ENCODE assay signal across 23 mouse cellular contexts in the genomic region with DNA sequence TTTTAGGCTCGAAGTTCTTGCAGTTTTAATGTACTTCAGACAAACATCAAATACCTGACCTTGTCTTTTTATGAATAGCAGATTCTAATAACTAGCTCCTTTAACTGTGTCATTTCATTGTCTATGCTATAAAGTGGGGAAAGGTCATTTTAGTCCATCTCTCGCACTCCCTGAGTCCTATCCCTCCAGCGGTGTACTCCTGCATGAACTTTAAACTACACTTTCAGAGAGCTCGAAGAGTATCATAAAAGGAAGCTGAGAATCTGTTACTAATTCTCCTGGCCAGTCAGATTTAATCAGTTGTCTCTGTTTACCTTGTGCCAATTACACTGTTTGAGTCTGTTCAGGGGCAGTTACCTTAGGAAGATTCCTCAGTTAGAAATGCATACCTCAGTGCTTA.
"Had no signal": no experiment of that assay in that cellular context is flagged by ENCODE, and none has a peak within 500 bp of the region (broad histone marks: within the 10 kb centered on the region; RNA-seq: fewer than 3 reads in every experiment).

No protein-coding gene starts in this region.

- DNase-seq: gastrocnemius, adult 2 months; gastrocnemius, postnatal 10 days; gastrocnemius, postnatal 25 days; heart, adult 18-20 months; heart, postnatal 10 days; heart, postnatal 4 days; kidney, adult 18-20 months; kidney, postnatal 14 days; kidney, postnatal 4 days; left cerebral cortex, postnatal 4 days had no signal

- H3K9ac ChIP-seq: heart, embryonic 12.5 days; hindbrain, embryonic 12.5 days; hindbrain, embryonic 14.5 days; limb, embryonic 13.5 days; limb, embryonic 15.5 days; liver, embryonic 12.5 days; liver, embryonic 14.5 days had no signal

- H3K4me1 ChIP-seq: heart, embryonic 10.5 days; hindbrain, embryonic 10.5 days; hindbrain, embryonic 12.5 days; limb, embryonic 15.5 days; liver, embryonic 12.5 days had no signal

- ATAC-seq: forebrain, embryonic 16.5 days; hindbrain, embryonic 16.5 days; inflammation-experienced regulatory T-cells, adult 6 months; liver, embryonic 12.5 days had no signal

- H3K36me3 ChIP-seq: heart, embryonic 10.5 days; heart, embryonic 12.5 days; hindbrain, embryonic 10.5 days; hindbrain, embryonic 12.5 days; limb, embryonic 13.5 days; limb, embryonic 15.5 days; liver, embryonic 12.5 days had no signal

- H3K4me3 ChIP-seq: gastrocnemius, adult 2 months; heart, embryonic 10.5 days; heart, embryonic 12.5 days; hindbrain, embryonic 10.5 days; hindbrain, embryonic 12.5 days; layer of hippocampus, adult 2 months; limb, embryonic 13.5 days; limb, embryonic 15.5 days; liver, embryonic 12.5 days had no signal

- H3K27ac ChIP-seq: gastrocnemius, adult 2 months; heart, embryonic 10.5 days; hindbrain, embryonic 10.5 days; hindbrain, embryonic 12.5 days; hindbrain, embryonic 14.5 days; layer of hippocampus, adult 2 months; limb, embryonic 13.5 days; limb, embryonic 15.5 days; liver, embryonic 12.5 days; liver, embryonic 14.5 days had no signal

- H3K27me3 ChIP-seq: heart, embryonic 12.5 days; hindbrain, embryonic 12.5 days; limb, embryonic 13.5 days; limb, embryonic 15.5 days; liver, embryonic 12.5 days had no signal

- H3K4me2 ChIP-seq: heart, embryonic 12.5 days; hindbrain, embryonic 12.5 days; hindbrain, embryonic 14.5 days; limb, embryonic 13.5 days; limb, embryonic 15.5 days; liver, embryonic 12.5 days had no signal

- H3K9me3 ChIP-seq: heart, embryonic 10.5 days; heart, embryonic 12.5 days; hindbrain, embryonic 10.5 days; hindbrain, embryonic 12.5 days; limb, embryonic 13.5 days; limb, embryonic 15.5 days; liver, embryonic 12.5 days had no signal
